Mouse (Mus musculus) C2C12 (cell line): ENCODE results near the gene Dhx9.

Experiments used
- CTCF ChIP-seq: IDR thresholded peaks from one replicate; pipeline ENCODE4 v1.5.1; 2011; ENCODE audit not compliant: control insufficient read depth, insufficient read depth, insufficient read length
- MAX ChIP-seq: IDR thresholded peaks from one replicate; pipeline ENCODE4 v1.6.1; 2011; ENCODE audit warnings: mild to moderate bottlenecking, control low read depth
- MYOD1 ChIP-seq: IDR thresholded peaks from one replicate; pipeline ENCODE4 v1.6.1; 2011; ENCODE audit warnings: low read depth; ENCODE audit not compliant: control insufficient read depth, insufficient read length
- MYOG ChIP-seq: IDR thresholded peaks from one replicate; pipeline ENCODE4 v1.6.1; 2011; ENCODE audit not compliant: control insufficient read depth, insufficient read length; ENCODE audit errors: extremely low read depth
- USF1 ChIP-seq: IDR thresholded peaks from one replicate; pipeline ENCODE4 v1.6.1; 2011; ENCODE audit warnings: low read depth, mild to moderate bottlenecking, control low read depth, moderate library complexity

- TF ChIP-seq CTCF (no peak), MYOG (no peak), MAX (no peak), USF1 (no peak), MYOD1 (no peak)
These were observed 53.4 kb downstream of the Dhx9 start for GRCm38 (mm10) chr1:153433851-153434589.
